Mouse (Mus musculus): ENCODE data around the gene Arhgap45.

- TF ChIP-seq FLI1 (IDR thresholded peaks at IDR 0.05; ENCODE audit: low read length) (no peak), GATA1 (IDR thresholded peaks at IDR 0.05; ENCODE audit: borderline replicate concordance, low read length) (no peak)
Measured at GRCm38 (mm10) chr10:80077312-80077711, 60.9 kb downstream of the Arhgap45 start.

Measured in megakaryocyte, embryonic 14.5 days (primary cell).